Mouse (Mus musculus) kidney, adult 2 months (tissue): Measurements from ENCODE around the gene Rhoj. TPM values are rescaled to one million over a fixed set of nuclear protein-coding genes. Genes with fewer than 3 reads are reported as not detected.

Experiments
- DNase-seq: peaks from one replicate; pipeline ENCODE4 v3.0.0; 2021
- H3K27ac ChIP-seq: fragments of 200-500 bp; 2 replicates; pipeline ENCODE4 v1.5.1; 2012; ENCODE audit warnings: low read depth, low read length, control low read depth, inconsistent platforms; ENCODE audit not compliant: insufficient read depth
- H3K27me3 ChIP-seq: fragments of 200-500 bp; replicated peaks from 2 replicates; pipeline ENCODE4 v1.6.1; 2012; ENCODE audit warnings: mild to moderate bottlenecking, moderate library complexity, low read length, inconsistent platforms; ENCODE audit not compliant: control insufficient read depth, insufficient read depth
- H3K36me3 ChIP-seq: fragments of 200-500 bp; 2 replicates; pipeline ENCODE4 v1.6.1; 2012; ENCODE audit warnings: mild to moderate bottlenecking, moderate library complexity, low read length, inconsistent platforms; ENCODE audit not compliant: control insufficient read depth, insufficient read depth
- H3K4me1 ChIP-seq: fragments of 200-500 bp; 2 replicates; pipeline ENCODE4 v1.6.1; 2011; ENCODE audit warnings: low read length; ENCODE audit not compliant: control insufficient read depth, insufficient read depth
- H3K4me3 ChIP-seq: fragments of 200-500 bp; 2 replicates; pipeline ENCODE4 v1.5.1; 2011; ENCODE audit warnings: mild to moderate bottlenecking, low read depth, low read length, control low read depth; ENCODE audit not compliant: insufficient read depth
- CTCF ChIP-seq: fragments of 200-500 bp; conservative IDR thresholded peaks from 2 replicates; pipeline ENCODE4 v1.5.1; 2011; ENCODE audit warnings: low read depth, mild to moderate bottlenecking, control low read depth, low read length, moderate library complexity, mixed read lengths; ENCODE audit not compliant: insufficient read depth, insufficient read length
- POLR2A ChIP-seq: fragments of 200-500 bp; IDR thresholded peaks from one replicate; pipeline ENCODE4 v1.6.1; 2011; ENCODE audit warnings: low read depth, low read length, control low read depth
- WGBS: fragments of 180-500 bp; shearing (Covaris S2); methylation state at CpG from one replicate; pipeline ENCODE4 v1.1.7; 2018; 5-methylcytosine and 5-hydroxymethylcytosine counted together
- polyA plus RNA-seq: library from polyadenylated mRNA; depleted of rRNA; stranded (reverse); fragments of >200 nt; gene quantifications from 2 replicates; pipeline ENCODE4 v1.2.3, GENCODE M21; 2012

Gene Rhoj
- polyA plus RNA-seq, 1 experiment, result 21.7 TPM

- H3K36me3 ChIP-seq, result no peaks in the 10 kb centered on the region
- peak; percentile 69 for DNase-seq
- 38% methylated on average over 2 of the region's 2 CpGs for WGBS
Observed at GRCm38 (mm10) chr12:75369418-75369851, 61.3 kb downstream of the Rhoj start.

GRCm38 (mm10) chr12:75374437-75374836, 66.3 kb downstream of the Rhoj start:
- Histone ChIP-seq H3K36me3 (no peaks in the 10 kb centered on the region), H3K27me3 (no peaks in the 10 kb centered on the region), H3K4me3 (no peak overlapping the region), H3K27ac (no peak overlapping the region), H3K4me1 (no peaks in the 10 kb centered on the region)
- 83% methylated on average over 10 of the region's 10 CpGs for WGBS
- TF ChIP-seq CTCF (no peak), POLR2A (no peak)
- no peak for DNase-seq

More at GRCm38 (mm10) chr12:75369418-75369851, 61.3 kb downstream of the Rhoj start:
- H3K4me3 ChIP-seq, result no peak overlapping the region
- no peaks in the 10 kb centered on the region for H3K27me3 ChIP-seq
- peak overlapping the region; percentile 32; the same call in 1 of the 2 replicates for H3K27ac ChIP-seq
- no peaks in the 10 kb centered on the region; the same call in 1 of the 2 replicates for H3K4me1 ChIP-seq
- TF ChIP-seq POLR2A (no peak), CTCF (no peak)

GRCm38 (mm10) chr12:75375060-75375459, 66.9 kb downstream of the Rhoj start:
- Histone ChIP-seq H3K4me3 (no peak overlapping the region), H3K27ac (no peak overlapping the region), H3K27me3 (no peaks in the 10 kb centered on the region), H3K4me1 (no peaks in the 10 kb centered on the region), H3K36me3 (no peaks in the 10 kb centered on the region)
- no peak for TF ChIP-seq CTCF
- no peak for TF ChIP-seq POLR2A
- 92% methylated on average over 12 of the region's 12 CpGs for WGBS
- DNase-seq, result no peak

- no peaks in the 10 kb centered on the region for H3K4me1 ChIP-seq
- H3K27me3 ChIP-seq, result no peaks in the 10 kb centered on the region
- no peaks in the 10 kb centered on the region for H3K36me3 ChIP-seq
- DNase-seq, result no peak
- H3K27ac ChIP-seq, result no peak overlapping the region
- no peak overlapping the region for H3K4me3 ChIP-seq
- TF ChIP-seq CTCF, result no peak
- TF ChIP-seq POLR2A, result no peak
- 85% methylated on average over 6 of the region's 6 CpGs for whole genome bisulfite sequencing
Observed at GRCm38 (mm10) chr12:75376126-75376525, 68.0 kb downstream of the Rhoj start.

GRCm38 (mm10) chr12:75386731-75387130, 78.6 kb downstream of the Rhoj start:
- Histone ChIP-seq H3K4me3 (no peak overlapping the region), H3K27me3 (no peaks in the 10 kb centered on the region), H3K4me1 (no peaks in the 10 kb centered on the region), H3K36me3 (no peaks in the 10 kb centered on the region), H3K27ac (no peak overlapping the region)
- 91% methylated on average over 9 of the region's 9 CpGs for WGBS
- no peak for DNase-seq
- TF ChIP-seq POLR2A, result no peak
- no peak for TF ChIP-seq CTCF

- H3K4me1 ChIP-seq, result no peaks in the 10 kb centered on the region
- 81% methylated on average over 8 of the region's 8 CpGs for WGBS
- H3K27ac ChIP-seq, result no peak overlapping the region
- TF ChIP-seq POLR2A (no peak), CTCF (no peak)
- no peaks in the 10 kb centered on the region for H3K27me3 ChIP-seq
- H3K4me3 ChIP-seq, result no peak overlapping the region
- no peak for DNase-seq
- no peaks in the 10 kb centered on the region for H3K36me3 ChIP-seq
Observed at GRCm38 (mm10) chr12:75387156-75387555, 79.0 kb downstream of the Rhoj start.

- no peaks in the 10 kb centered on the region for H3K27me3 ChIP-seq
- no peaks in the 10 kb centered on the region for H3K36me3 ChIP-seq
- no peaks in the 10 kb centered on the region for H3K4me1 ChIP-seq
- DNase-seq, result no peak
- H3K4me3 ChIP-seq, result no peak overlapping the region
- 69% methylated on average over 15 of the region's 15 CpGs for WGBS
- H3K27ac ChIP-seq, result no peak overlapping the region
- TF ChIP-seq CTCF (no peak), POLR2A (no peak)
Observed at GRCm38 (mm10) chr12:75387846-75388245, 79.7 kb downstream of the Rhoj start.

- H3K4me3 ChIP-seq, result no peak overlapping the region
- DNase-seq, result no peak
- H3K27ac ChIP-seq, result no peak overlapping the region
- no peak for TF ChIP-seq POLR2A
- H3K36me3 ChIP-seq, result no peaks in the 10 kb centered on the region
- H3K27me3 ChIP-seq, result no peaks in the 10 kb centered on the region
- no peaks in the 10 kb centered on the region for H3K4me1 ChIP-seq
- WGBS, result 90% methylated on average over 9 of the region's 9 CpGs
Observed at GRCm38 (mm10) chr12:75388521-75388920, 80.4 kb downstream of the Rhoj start.
